Mouse (Mus musculus): ENCODE data around the gene Dcst2.

- TF ChIP-seq POLR2A (IDR thresholded peaks at IDR 0.05; ENCODE audit: insufficient read length, low read depth) (no peak), TCF12 (IDR thresholded peaks at IDR 0.05; ENCODE audit: insufficient read depth, poor library complexity, severe bottlenecking) (no peak), MAX (IDR thresholded peaks at IDR 0.05; ENCODE audit: low read depth) (no peak), USF1 (IDR thresholded peaks at IDR 0.05; ENCODE audit: low read depth) (no peak), E2F4 (IDR thresholded peaks at IDR 0.05; ENCODE audit: insufficient read depth) (no peak), POLR2AphosphoS2 (IDR thresholded peaks at IDR 0.05; ENCODE audit: insufficient read length, low read depth) (no peak), MYOG (IDR thresholded peaks at IDR 0.05; ENCODE audit: control insufficient read depth in 1 of 3, insufficient read depth in 1 of 3, insufficient read length in 2 of 3, low read depth in 2 of 3) (peak in 1 of 3 experiments; percentile 26)
Observed at GRCm38 (mm10) chr3:89318316-89318715, 43.5 kb upstream of the Dcst2 start.
